Mouse (Mus musculus): ENCODE data around the gene Tmem100.
A peak's percentile ranks its signal among the peaks of the same experiment; 100 is the strongest.

Tmem100 gene

GRCm38 (mm10) chr11:90015281-90015680, 14.9 kb upstream of the Tmem100 start:
- DNase-seq = peak; percentile 61

- peak; percentile 42 for DNase-seq
Observed at GRCm38 (mm10) chr11:90019161-90019560, 11.0 kb upstream of the Tmem100 start.

- peak; percentile 97 for DNase-seq
Observed at GRCm38 (mm10) chr11:90025891-90026801, 4.0 kb upstream of the Tmem100 start.

- DNase-seq = peak; percentile 85
Observed at GRCm38 (mm10) chr11:90026802-90027174, 3.4 kb upstream of the Tmem100 start.

- DNase-seq = peak; percentile 93
Observed at GRCm38 (mm10) chr11:90027216-90027615, 2.9 kb upstream of the Tmem100 start.

- DNase-seq = peak; percentile 89
Observed at GRCm38 (mm10) chr11:90028746-90029145, 1.4 kb upstream of the Tmem100 start.

- peak; percentile 98 for DNase-seq
Observed at GRCm38 (mm10) chr11:90029354-90029753, 794 bp upstream of the Tmem100 start.

- DNase-seq = peak; percentile 97
Observed at GRCm38 (mm10) chr11:90030557-90030956, 409 bp downstream of the Tmem100 start.

GRCm38 (mm10) chr11:90031076-90031475, 928 bp downstream of the Tmem100 start:
- DNase-seq = peak; percentile 72

- DNase-seq = peak; percentile 80
Observed at GRCm38 (mm10) chr11:90032807-90033206, 2.7 kb downstream of the Tmem100 start.

GRCm38 (mm10) chr11:90033442-90033841, 3.3 kb downstream of the Tmem100 start:
- DNase-seq = peak; percentile 89

GRCm38 (mm10) chr11:90034646-90035045, 4.5 kb downstream of the Tmem100 start:
- DNase-seq = peak; percentile 93

GRCm38 (mm10) chr11:90035532-90035931, 5.4 kb downstream of the Tmem100 start:
- peak; percentile 81 for DNase-seq

- DNase-seq = peak; percentile 39
Observed at GRCm38 (mm10) chr11:90036416-90036815, 6.3 kb downstream of the Tmem100 start.

GRCm38 (mm10) chr11:90038022-90038421, 7.9 kb downstream of the Tmem100 start:
- DNase-seq = peak; percentile 91

- DNase-seq = no peak
Observed at GRCm38 (mm10) chr11:90044459-90044858, 14.3 kb downstream of the Tmem100 start.

GRCm38 (mm10) chr11:90046211-90046610, 16.1 kb downstream of the Tmem100 start:
- DNase-seq = peak; percentile 22

GRCm38 (mm10) chr11:90047271-90047670, 17.1 kb downstream of the Tmem100 start:
- no peak for DNase-seq

- no peak for DNase-seq
Observed at GRCm38 (mm10) chr11:90050016-90050415, 19.9 kb downstream of the Tmem100 start.

GRCm38 (mm10) chr11:90052785-90053184, 22.6 kb downstream of the Tmem100 start:
- DNase-seq = no peak

- peak; percentile 76 for DNase-seq
Observed at GRCm38 (mm10) chr11:90053820-90054219, 23.7 kb downstream of the Tmem100 start.

- DNase-seq = peak; percentile 95
Observed at GRCm38 (mm10) chr11:90054401-90054800, 24.3 kb downstream of the Tmem100 start.

GRCm38 (mm10) chr11:90057070-90057469, 26.9 kb downstream of the Tmem100 start:
- peak; percentile 60 for DNase-seq

- peak; percentile 78 for DNase-seq
Observed at GRCm38 (mm10) chr11:90059241-90059640, 29.1 kb downstream of the Tmem100 start.

- DNase-seq = peak; percentile 56
Observed at GRCm38 (mm10) chr11:90062657-90063056, 32.5 kb downstream of the Tmem100 start.

All from heart, adult 11 months (tissue).